ENCODE assay signal across 9 mouse cellular contexts in the genomic region with DNA sequence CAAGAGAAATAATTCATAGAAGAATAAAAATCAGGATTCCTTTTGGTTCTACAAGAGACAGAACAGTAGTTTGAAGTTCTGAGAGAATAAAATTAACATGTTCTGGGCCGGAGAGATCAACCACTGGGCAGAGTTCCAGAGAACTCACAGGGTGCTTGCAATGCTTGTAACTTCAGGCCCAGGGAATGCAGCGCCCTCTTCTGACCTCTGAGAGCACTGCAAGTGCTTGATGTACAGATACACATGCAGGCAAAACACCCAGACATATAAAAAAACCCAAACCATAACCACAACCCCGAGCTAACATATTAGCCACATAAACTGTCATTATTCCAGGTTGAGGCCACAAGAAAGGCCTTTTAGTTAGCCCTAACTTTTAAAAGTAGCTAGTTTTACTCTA. TPM values are rescaled to one million over a fixed set of nuclear protein-coding genes. Genes with fewer than 3 reads are reported as not detected.
A peak's percentile ranks its signal among the peaks of the same experiment; 100 is the strongest.
DNase-seq lines count a peak whose midpoint lies in the region; ATAC-seq and TF ChIP-seq lines count a peak whose summit lies in the region.
"Had no signal": no experiment of that assay in that cellular context is flagged by ENCODE, and none has a peak within 500 bp of the region (broad histone marks: within the 10 kb centered on the region; RNA-seq: fewer than 3 reads in every experiment).

No protein-coding gene starts in this region.

- no peak for DNase-seq in layer of hippocampus, adult 2 months (ENCODE audit: low spot score in 2 of 2)
- DNase-seq in layer of hippocampus, adult 8-10 months (ENCODE audit: low spot score in 2 of 2), result no peak
- DNase-seq in ES-E14 (ENCODE audit: low read depth, low spot score), result peak; percentile 15
- DNase-seq in lung, postnatal 0 days (ENCODE audit: low spot score), result no peak
- DNase-seq in Muller cell, postnatal 12 days (ENCODE audit: inconsistent ontology term), result no peak
- no peak for DNase-seq in limb, embryonic 10.5 days (ENCODE audit: low spot score)

- H3K27me3 ChIP-seq in lung, postnatal 0 days (replicated peaks; ENCODE audit: insufficient read depth, low read length), result no peaks in the 10 kb centered on the region
- no peaks in the 10 kb centered on the region for H3K27me3 ChIP-seq in limb, embryonic 10.5 days (ENCODE audit: low read depth, poor library complexity, severe bottlenecking)
- H3K27me3 ChIP-seq: heart, embryonic 15.5 days; liver, embryonic 15.5 days had no signal

- H3K4me1 ChIP-seq in ES-E14 (ENCODE audit: control insufficient read depth in 2 of 2, insufficient read depth in 2 of 2, low read length in 2 of 2, poor library complexity in 1 of 2), result no peaks in the 10 kb centered on the region
- no peaks in the 10 kb centered on the region; the same call in 1 of the 2 replicates for H3K4me1 ChIP-seq in bone marrow, adult 2 months (ENCODE audit: control insufficient read depth, insufficient read depth, low read length)
- no peaks in the 10 kb centered on the region for H3K4me1 ChIP-seq in lung, postnatal 0 days (ENCODE audit: insufficient read depth, low read depth, low read length)
- H3K4me1 ChIP-seq in limb, embryonic 10.5 days, result no peaks in the 10 kb centered on the region
- H3K4me1 ChIP-seq: heart, embryonic 15.5 days; liver, embryonic 15.5 days had no signal

- no peak for TF ChIP-seq POLR2A in bone marrow, adult 2 months (IDR thresholded peaks at IDR 0.05; ENCODE audit: borderline replicate concordance, control insufficient read depth, low read depth, low read length)

- WGBS in bone marrow, adult 2 months, result 6% methylated on average over 3 of the region's 3 CpGs
- 34% methylated on average over 3 of the region's 3 CpGs for WGBS in lung, postnatal 0 days
- WGBS in limb, embryonic 10.5 days, result 49% methylated on average over 3 of the region's 3 CpGs

- H3K9ac ChIP-seq in ES-E14 (ENCODE audit: insufficient read depth, low read depth, low read length, poor library complexity, severe bottlenecking), result no peak overlapping the region
- no peak overlapping the region for H3K9ac ChIP-seq in lung, postnatal 0 days (replicated peaks; ENCODE audit: low read depth)
- H3K9ac ChIP-seq: heart, embryonic 15.5 days; liver, embryonic 15.5 days had no signal

- TF ChIP-seq CTCF in layer of hippocampus, adult 2 months (conservative IDR thresholded peaks at IDR 0.05), result peak; percentile 64
- TF ChIP-seq CTCF in bone marrow, adult 2 months (IDR thresholded peaks at IDR 0.05; ENCODE audit: control insufficient read depth, insufficient read depth, low read length), result peak; percentile 52
- TF ChIP-seq CTCF in lung, postnatal 0 days (IDR thresholded peaks at IDR 0.05), result peak; percentile 40

- in situ Hi-C loops in ES-E14 (cut with MboI; ENCODE audit: low sequenced_read_pairs in 2 of 2, unreplicated experiment in 2 of 2), result no loop called here

- no peak overlapping the region for H3K4me2 ChIP-seq in lung, postnatal 0 days (replicated peaks; ENCODE audit: low read depth, low read length)
- H3K4me2 ChIP-seq: heart, embryonic 15.5 days; liver, embryonic 15.5 days had no signal

- H3K4me3 ChIP-seq in layer of hippocampus, adult 2 months, result no peak overlapping the region
- no peak overlapping the region for H3K4me3 ChIP-seq in ES-E14 (ENCODE audit: insufficient read depth in 1 of 2, low read depth in 1 of 2, low read length in 2 of 2, poor library complexity in 1 of 2, severe bottlenecking in 1 of 2)
- no peak overlapping the region for H3K4me3 ChIP-seq in bone marrow, adult 2 months (replicated peaks; ENCODE audit: control insufficient read depth, low read depth, low read length)
- no peak overlapping the region for H3K4me3 ChIP-seq in lung, postnatal 0 days (ENCODE audit: low read depth, low read length)
- H3K4me3 ChIP-seq in limb, embryonic 10.5 days, result no peak overlapping the region
- H3K4me3 ChIP-seq: heart, embryonic 15.5 days; liver, embryonic 15.5 days had no signal

- H3K36me3 ChIP-seq in ES-E14 (ENCODE audit: control insufficient read depth, insufficient read depth, low read length, poor library complexity, severe bottlenecking), result no peaks in the 10 kb centered on the region
- H3K36me3 ChIP-seq in lung, postnatal 0 days (ENCODE audit: insufficient read depth, low read length), result no peaks in the 10 kb centered on the region
- no peaks in the 10 kb centered on the region for H3K36me3 ChIP-seq in limb, embryonic 10.5 days
- H3K36me3 ChIP-seq: heart, embryonic 15.5 days; liver, embryonic 15.5 days had no signal

- no peak for ATAC-seq in lung, postnatal 0 days

- no peaks in the 10 kb centered on the region for H3K9me3 ChIP-seq in ES-E14 (ENCODE audit: control insufficient read depth, insufficient read depth, low read depth, low read length)
- no peaks in the 10 kb centered on the region for H3K9me3 ChIP-seq in lung, postnatal 0 days (ENCODE audit: low read length)
- no peaks in the 10 kb centered on the region for H3K9me3 ChIP-seq in limb, embryonic 10.5 days (replicated peaks)
- H3K9me3 ChIP-seq: heart, embryonic 15.5 days; liver, embryonic 15.5 days had no signal

- H3K27ac ChIP-seq in layer of hippocampus, adult 2 months, result no peak overlapping the region
- no peak overlapping the region for H3K27ac ChIP-seq in ES-E14 (ENCODE audit: insufficient read depth, low read depth, low read length, poor library complexity, severe bottlenecking)
- no peak overlapping the region for H3K27ac ChIP-seq in bone marrow, adult 2 months (ENCODE audit: control insufficient read depth, insufficient read depth, low read depth, low read length, poor library complexity)
- no peak overlapping the region for H3K27ac ChIP-seq in lung, postnatal 0 days (ENCODE audit: low read length)
- no peak overlapping the region for H3K27ac ChIP-seq in limb, embryonic 10.5 days
- H3K27ac ChIP-seq: heart, embryonic 15.5 days; liver, embryonic 15.5 days had no signal

- TF ChIP-seq EP300 in lung, postnatal 0 days (IDR thresholded peaks at IDR 0.05), result no peak

TF ChIP-seq in ES-E14, 5 proteins besides CTCF, POLR2A, EP300 and RAD21:
- TF ChIP-seq ZNF384 (IDR thresholded peaks at IDR 0.05; ENCODE audit: low read depth, low read length), result no peak
- no peak for TF ChIP-seq MAFK (IDR thresholded peaks at IDR 0.05; ENCODE audit: insufficient read depth, low read depth, low read length)
- TF ChIP-seq HCFC1 (IDR thresholded peaks at IDR 0.05; ENCODE audit: borderline replicate concordance, insufficient read depth, low read length), result no peak
- no peak for TF ChIP-seq CHD2 (IDR thresholded peaks at IDR 0.05; ENCODE audit: low read depth, low read length)
- TF ChIP-seq ZC3H11A (IDR thresholded peaks at IDR 0.05; ENCODE audit: borderline replicate concordance, low read depth, low read length), result no peak

RNA-seq across cellular contexts. Expression of a gene that starts 19.8 kb away (rescaled TPM):
- not detected for total RNA-seq in layer of hippocampus, adult 2 months (2021)
- not detected for total RNA-seq in layer of hippocampus, adult 8-10 months (2022)
- not detected in 2 replicates for total RNA-seq in ES-E14 (2012; rRNA removed)
- polyA plus RNA-seq in bone marrow, adult 2 months (2011; ENCODE audit: insufficient read depth, insufficient read length, low replicate concordance, missing spikeins), result not detected in 2 replicates
- polyA plus RNA-seq in lung, postnatal 0 days (2015; fragmentation: Nextera tagmentation; extraction: Ambion mirVana), result not detected in 2 replicates
- not detected in 2 replicates for polyA plus RNA-seq in limb, embryonic 10.5 days (2016; fragmentation: Nextera tagmentation; extraction: Ambion mirVana)
- polyA plus RNA-seq: heart, embryonic 15.5 days; liver, embryonic 15.5 days had no signal

RNA-seq across cellular contexts. Expression of a gene that starts 26.8 kb away (rescaled TPM):
- total RNA-seq in layer of hippocampus, adult 2 months (2021), result not detected
- total RNA-seq in layer of hippocampus, adult 8-10 months (2022), result not detected
- total RNA-seq in ES-E14 (2012; rRNA removed), result not detected in 2 replicates
- polyA plus RNA-seq in bone marrow, adult 2 months (2011; ENCODE audit: insufficient read depth, insufficient read length, low replicate concordance, missing spikeins), result not detected in 2 replicates
- polyA plus RNA-seq in lung, postnatal 0 days (2015; fragmentation: Nextera tagmentation; extraction: Ambion mirVana), result 0.52 and 0.57 TPM in 2 replicates
- polyA plus RNA-seq in limb, embryonic 10.5 days (2016; fragmentation: Nextera tagmentation; extraction: Ambion mirVana), result not detected in 2 replicates
- polyA plus RNA-seq: liver, embryonic 15.5 days had no signal
